Mouse (Mus musculus) liver, adult 2 months (tissue): ENCODE data around the gene Smtn.

Experiments used
- CTCF ChIP-seq: fragments of 200-500 bp; IDR thresholded peaks from 2 replicates; pipeline ENCODE4 v1.5.1; 2011; ENCODE audit warnings: low read depth, low read length, control low read depth
- POLR2A ChIP-seq: fragments of 200-500 bp; IDR thresholded peaks from 2 replicates; pipeline ENCODE4 v1.6.1; 2011; ENCODE audit warnings: low read length, control low read depth; ENCODE audit not compliant: insufficient read depth; ENCODE audit errors: extremely low read depth

DNA sequence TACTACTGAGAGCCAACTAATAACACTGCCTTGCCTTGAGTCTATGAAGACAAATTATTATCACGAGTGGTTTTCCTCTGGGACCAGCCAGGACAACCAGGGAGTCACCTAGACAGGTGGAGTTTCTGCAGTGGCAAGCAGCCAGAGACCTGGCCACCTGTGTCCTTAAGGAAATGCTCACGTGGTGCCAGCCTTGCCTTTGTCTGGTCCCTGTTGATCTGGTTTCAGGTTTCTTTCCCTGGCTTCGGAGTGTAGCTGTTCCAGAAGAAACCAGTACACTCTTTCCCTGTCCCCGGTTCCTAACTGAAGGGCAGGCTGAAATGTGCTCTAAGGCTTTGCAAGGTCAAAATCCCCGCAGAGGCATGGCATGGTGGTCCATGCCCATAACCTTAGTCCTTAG, 43.7 kb downstream of the Smtn start:
- no peak for TF ChIP-seq POLR2A
- TF ChIP-seq CTCF = no peak
